Mouse (Mus musculus) testis, adult 2 months (tissue): ENCODE results near the gene Efhc1.

Experiments
- CTCF ChIP-seq: fragments of 200-500 bp; IDR thresholded peaks from 2 replicates; pipeline ENCODE4 v1.5.1; 2012; ENCODE audit warnings: low read depth, mild to moderate bottlenecking, inconsistent platforms, low read length, moderate library complexity; ENCODE audit not compliant: control insufficient read depth, insufficient read depth, insufficient replicate concordance
- POLR2A ChIP-seq: fragments of 200-500 bp; IDR thresholded peaks from 2 replicates; pipeline ENCODE4 v1.6.1; 2012; ENCODE audit warnings: low read depth, mild to moderate bottlenecking, inconsistent platforms, low read length, moderate library complexity; ENCODE audit not compliant: control insufficient read depth

DNA sequence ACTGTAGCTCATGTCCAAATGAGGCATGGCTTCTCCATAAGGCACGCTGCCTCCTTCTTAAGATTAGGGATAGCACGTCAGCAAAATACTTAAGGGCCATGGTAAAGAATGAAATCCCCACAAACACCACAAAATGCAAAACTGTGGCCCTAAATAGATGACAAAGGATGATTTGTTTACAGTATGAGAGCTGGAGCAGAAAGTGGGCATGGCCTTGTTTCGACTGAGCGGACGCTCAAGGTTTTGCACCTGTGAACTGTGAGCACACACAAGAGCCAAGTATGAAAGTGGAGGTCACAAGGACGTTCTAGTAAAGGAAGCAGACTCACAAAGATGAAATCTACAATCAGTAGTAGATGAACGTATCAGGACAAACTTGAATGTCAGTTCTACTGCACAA lies 88.7 kb downstream of the Efhc1 start:
- TF ChIP-seq CTCF (no peak), POLR2A (no peak)
